Mouse (Mus musculus) fat pad, adult 2 months (tissue): ENCODE results near the gene Abca13.

Experiments used
- DNase-seq: peaks from one replicate; pipeline ENCODE4 v3.0.0-alpha.2; 2011; ENCODE audit warnings: low read depth, low spot score; ENCODE audit errors: extremely low read depth

Abca13 gene

DNA sequence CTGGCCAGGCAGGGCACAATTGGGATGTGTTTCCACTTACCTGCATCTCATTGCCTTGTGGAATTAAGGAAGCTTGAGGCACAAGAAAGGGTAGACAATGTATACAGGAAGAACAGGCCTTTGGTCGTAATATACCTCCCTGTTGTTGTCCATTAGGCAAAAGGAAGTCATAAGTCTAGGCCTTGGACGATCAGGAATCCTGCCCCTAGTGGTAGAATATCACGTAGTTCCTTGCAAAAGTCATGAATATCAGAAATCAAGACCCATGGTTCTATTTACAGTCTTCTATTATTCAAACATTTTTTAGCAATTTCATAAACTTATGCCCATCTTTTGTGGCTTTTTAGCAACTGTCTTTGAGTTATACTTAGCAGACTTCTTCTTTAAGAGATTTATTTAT, 456.2 kb downstream of the Abca13 start:
- no peak for DNase-seq

DNA sequence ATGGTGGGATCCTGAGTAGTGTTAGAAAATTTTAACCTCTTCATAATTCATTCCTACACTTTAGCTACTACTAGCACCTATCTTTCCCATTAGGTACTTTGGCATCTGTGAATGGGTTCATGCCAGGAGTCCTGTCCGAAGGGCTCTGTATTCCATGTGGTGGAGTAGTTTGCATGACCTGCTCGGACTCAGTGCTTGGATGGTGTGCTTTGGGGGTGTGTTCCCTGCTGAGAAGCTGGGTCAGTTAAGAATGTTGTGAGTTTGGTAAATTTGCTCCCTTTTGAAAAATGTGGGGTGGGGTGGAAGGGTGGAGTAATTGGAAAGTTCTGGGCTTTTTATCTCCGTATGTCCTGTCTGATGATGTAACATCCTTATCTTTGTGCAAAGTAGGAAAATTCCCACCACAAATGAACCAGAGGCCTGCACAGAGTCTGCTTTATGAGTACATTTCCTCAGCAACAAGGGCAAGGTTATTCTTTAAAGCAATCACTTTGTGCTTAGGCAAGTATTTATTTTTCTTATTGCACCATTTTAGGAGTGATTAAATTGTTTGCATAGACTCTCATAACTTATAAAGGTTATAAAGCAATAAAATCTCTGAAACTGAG, 475.0 kb downstream of the Abca13 start:
- DNase-seq = no peak

- no peak for DNase-seq
These were observed 477.7 kb downstream of the Abca13 start for GRCm38 (mm10) chr11:9669430-9669829.

- DNase-seq = no peak
These were observed 493.2 kb downstream of the Abca13 start for GRCm38 (mm10) chr11:9684952-9685351.

DNA sequence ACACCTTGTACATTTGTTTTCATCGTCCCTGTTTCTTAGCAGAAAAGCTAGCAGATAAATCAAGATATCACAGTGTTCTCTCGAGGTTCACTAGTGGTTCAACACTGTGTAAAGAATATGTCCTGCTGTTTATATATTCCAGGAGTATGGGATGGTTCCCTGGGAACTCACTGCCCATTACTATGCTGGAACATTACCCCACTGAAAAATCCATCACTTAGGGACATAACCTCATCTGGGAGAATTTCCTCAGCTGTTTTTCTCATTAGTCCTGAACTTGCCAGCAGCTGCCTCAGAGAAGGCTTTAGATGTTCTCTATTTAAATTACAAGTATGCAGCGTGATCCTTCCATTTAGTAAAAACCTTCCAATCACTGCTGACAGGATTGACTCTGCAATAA, 513.4 kb downstream of the Abca13 start:
- no peak for DNase-seq

DNA sequence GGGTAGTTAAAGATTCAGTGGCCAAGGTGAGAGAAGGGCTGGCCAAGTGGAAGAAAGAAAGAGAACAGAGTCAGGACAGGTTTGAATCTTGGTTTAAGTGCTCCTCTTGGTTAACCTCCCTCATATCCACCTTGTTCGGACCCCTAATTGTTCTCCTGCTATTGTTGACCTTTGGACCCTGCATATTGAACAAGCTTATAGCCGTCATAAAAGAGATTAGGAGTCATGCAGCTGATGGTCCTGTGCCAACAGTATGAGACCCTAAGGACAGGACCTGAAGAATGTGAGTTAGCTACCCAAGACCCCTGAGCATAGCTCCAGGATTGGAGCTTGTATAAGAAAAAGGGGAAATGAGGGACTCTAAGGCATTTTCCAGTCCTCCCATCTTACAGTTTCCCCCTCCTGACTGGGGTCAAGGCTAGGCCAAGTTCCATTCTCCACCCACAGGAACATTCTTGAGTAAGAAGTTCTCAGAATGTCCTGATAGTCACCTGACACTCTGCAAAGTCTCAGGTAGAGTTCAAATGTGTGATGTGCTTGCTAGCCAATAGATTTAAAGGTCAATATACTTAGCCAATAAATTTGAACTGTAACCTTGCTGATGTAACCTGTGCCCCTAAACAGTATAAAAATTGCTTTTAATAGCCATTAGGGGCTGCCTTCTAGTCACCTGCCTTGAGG, 536.2 kb downstream of the Abca13 start:
- DNase-seq = no peak

- DNase-seq = no peak
These were observed 539.6 kb downstream of the Abca13 start for GRCm38 (mm10) chr11:9731300-9731699.
